In genomic region chr8:84713381-84713780, GRCm38 (mm10) we compare ENCODE assay signal across 9 mouse cellular contexts. TPM values are rescaled to one million over a fixed set of nuclear protein-coding genes. Genes with fewer than 3 reads are reported as not detected.
DNase-seq lines count a peak whose midpoint lies in the region; ATAC-seq and TF ChIP-seq lines count a peak whose summit lies in the region.
"Had no signal": no experiment of that assay in that cellular context is flagged by ENCODE, and none has a peak within 500 bp of the region (broad histone marks: within the 10 kb centered on the region; RNA-seq: fewer than 3 reads in every experiment).

No protein-coding gene starts in this region.

- peaks cover 11% of the 10 kb centered on the region; the same call in 1 of the 2 replicates for H3K27me3 ChIP-seq in heart, postnatal 0 days (ENCODE audit: control insufficient read depth, insufficient read depth, low read length)
- peaks cover 100% of the 10 kb centered on the region for H3K27me3 ChIP-seq in embryonic facial prominence, embryonic 10.5 days (replicated peaks; ENCODE audit: low read depth, poor library complexity, severe bottlenecking)
- peaks cover 68% of the 10 kb centered on the region for H3K27me3 ChIP-seq in hindbrain, embryonic 13.5 days
- H3K27me3 ChIP-seq in midbrain, embryonic 14.5 days (ENCODE audit: control insufficient read depth, insufficient read depth, low read length), result peaks cover 16% of the 10 kb centered on the region; the same call in 1 of the 2 replicates

- no peak for DNase-seq in heart, postnatal 0 days (ENCODE audit: low spot score)
- no peak for DNase-seq in heart, postnatal 14 days
- no peak for DNase-seq in embryonic facial prominence, embryonic 10.5 days (ENCODE audit: low spot score)
- DNase-seq in midbrain, embryonic 14.5 days, result no peak
- no peak for DNase-seq in adrenal gland, adult 18-20 months (ENCODE audit: low spot score in 2 of 2)
- no peak for DNase-seq in adrenal gland, postnatal 36 days
- no peak for DNase-seq in gastrocnemius, postnatal 36 days
- DNase-seq: adrenal gland, postnatal 25 days had no signal

- H3K27ac ChIP-seq in heart, postnatal 0 days (ENCODE audit: low read depth), result peak overlapping the region; percentile 51
- peak overlapping the region; percentile 84 for H3K27ac ChIP-seq in embryonic facial prominence, embryonic 10.5 days (replicated peaks)
- peak overlapping the region; percentile 92 for H3K27ac ChIP-seq in hindbrain, embryonic 13.5 days
- peak overlapping the region; percentile 78 for H3K27ac ChIP-seq in midbrain, embryonic 14.5 days (replicated peaks; ENCODE audit: low read depth, low read length)

- no peak overlapping the region for H3K4me2 ChIP-seq in heart, postnatal 0 days (ENCODE audit: low read depth, low read length)
- H3K4me2 ChIP-seq in hindbrain, embryonic 13.5 days, result no peak overlapping the region
- H3K4me2 ChIP-seq in midbrain, embryonic 14.5 days (ENCODE audit: low read length), result no peak overlapping the region

- H3K9me3 ChIP-seq in heart, postnatal 0 days (replicated peaks; ENCODE audit: control insufficient read depth, low read length), result no peaks in the 10 kb centered on the region
- no peaks in the 10 kb centered on the region for H3K9me3 ChIP-seq in embryonic facial prominence, embryonic 10.5 days
- no peaks in the 10 kb centered on the region for H3K9me3 ChIP-seq in hindbrain, embryonic 13.5 days
- no peaks in the 10 kb centered on the region for H3K9me3 ChIP-seq in midbrain, embryonic 14.5 days (ENCODE audit: control insufficient read depth, low read length)

- no peak for TF ChIP-seq EP300 in heart, postnatal 0 days (IDR thresholded peaks at IDR 0.05; ENCODE audit: low read depth)

- no peak overlapping the region for H3K9ac ChIP-seq in heart, postnatal 0 days (replicated peaks; ENCODE audit: low read depth, low read length)
- peak overlapping the region; percentile 19; the same call in 1 of the 2 replicates for H3K9ac ChIP-seq in hindbrain, embryonic 13.5 days
- no peak overlapping the region for H3K9ac ChIP-seq in midbrain, embryonic 14.5 days (replicated peaks; ENCODE audit: low read length)

- ATAC-seq in heart, postnatal 0 days (ENCODE audit: insufficient read depth, low read depth), result no peak
- no peak for ATAC-seq in hindbrain, embryonic 13.5 days (ENCODE audit: low FRiP score)
- ATAC-seq in midbrain, embryonic 14.5 days (ENCODE audit: low FRiP score, low TSS enrichment), result no peak

- no peak for TF ChIP-seq CTCF in heart, postnatal 0 days (IDR thresholded peaks at IDR 0.05; ENCODE audit: low read depth)

- intact Hi-C loops in heart, postnatal 14 days (cut with DNase I), result no loop called here
- intact Hi-C loops in gastrocnemius, postnatal 36 days (cut with DNase I), result no loop called here

- 0 out of 2 replicates have a peak, but pooled peaks cover 4% of the 10 kb centered on the region for H3K4me1 ChIP-seq in heart, postnatal 0 days (ENCODE audit: control insufficient read depth, insufficient read depth)
- peaks cover 63% of the 10 kb centered on the region for H3K4me1 ChIP-seq in embryonic facial prominence, embryonic 10.5 days
- H3K4me1 ChIP-seq in hindbrain, embryonic 13.5 days (replicated peaks), result peaks cover 66% of the 10 kb centered on the region
- peaks cover 55% of the 10 kb centered on the region for H3K4me1 ChIP-seq in midbrain, embryonic 14.5 days (ENCODE audit: control insufficient read depth, insufficient read depth, low read length)

- WGBS in heart, postnatal 0 days, result 63% methylated on average over 4 of the region's 4 CpGs
- 25% methylated on average over 4 of the region's 4 CpGs for WGBS in embryonic facial prominence, embryonic 10.5 days
- WGBS in hindbrain, embryonic 13.5 days, result 46% methylated on average over 4 of the region's 4 CpGs
- 47% methylated on average over 4 of the region's 4 CpGs for WGBS in midbrain, embryonic 14.5 days

- H3K4me3 ChIP-seq in heart, postnatal 0 days (ENCODE audit: low read depth, low read length), result no peak overlapping the region
- 0 out of 2 replicates have a peak overlapping the region, but pooled peaks have one; percentile 16 for H3K4me3 ChIP-seq in embryonic facial prominence, embryonic 10.5 days
- no peak overlapping the region for H3K4me3 ChIP-seq in hindbrain, embryonic 13.5 days
- no peak overlapping the region for H3K4me3 ChIP-seq in midbrain, embryonic 14.5 days (replicated peaks; ENCODE audit: low read depth, low read length)

- H3K36me3 ChIP-seq in heart, postnatal 0 days (replicated peaks; ENCODE audit: control insufficient read depth, insufficient read depth, low read length), result peaks cover 20% of the 10 kb centered on the region
- no peaks in the 10 kb centered on the region for H3K36me3 ChIP-seq in embryonic facial prominence, embryonic 10.5 days (replicated peaks)
- no peaks in the 10 kb centered on the region for H3K36me3 ChIP-seq in hindbrain, embryonic 13.5 days
- H3K36me3 ChIP-seq in midbrain, embryonic 14.5 days (ENCODE audit: control insufficient read depth, insufficient read depth, low read length), result no peaks in the 10 kb centered on the region

RNA-seq across cellular contexts. Expression of gene G430095P16Rik, which starts 9.4 kb away (rescaled TPM):
- total RNA-seq in heart, postnatal 0 days (2014; rRNA removed; ENCODE audit: low replicate concordance), result 1.0 TPM in 1 of 2 replicates, not detected in the other
- polyA plus RNA-seq in heart, postnatal 0 days (2015; fragmentation: Nextera tagmentation; extraction: Ambion mirVana), result 3.0 and 3.1 TPM in 2 replicates
- under 1 TPM; 0.54 to 0.69 TPM for total RNA-seq in heart, postnatal 14 days (2021)
- 1.6 and 3.6 TPM in 2 replicates for polyA plus RNA-seq in embryonic facial prominence, embryonic 10.5 days (2016; fragmentation: Nextera tagmentation; extraction: Ambion mirVana)
- polyA plus RNA-seq in hindbrain, embryonic 13.5 days (2015; fragmentation: Nextera tagmentation; extraction: Ambion mirVana), result 1.0 and 2.3 TPM in 2 replicates
- polyA plus RNA-seq in midbrain, embryonic 14.5 days (2014; fragmentation: Nextera tagmentation; extraction: Ambion mirVana), result 0.67 and 0.91 TPM in 2 replicates
- under 1 TPM; 0.45 to 0.76 TPM for total RNA-seq in adrenal gland, adult 18-20 months (2021)
- total RNA-seq in adrenal gland, postnatal 36 days (2021), result under 1 TPM in 1 of 2 experiments, not detected in 1; 0.46 TPM
- 1 to 10 TPM in 1 of 2 experiments, not detected in 1; 1.0 TPM for total RNA-seq in gastrocnemius, postnatal 36 days (2021)
- total RNA-seq: adrenal gland, postnatal 25 days had no signal

RNA-seq across cellular contexts. Expression of gene Lyl1, which starts 12.1 kb away (rescaled TPM):
- 4.4 and 4.8 TPM in 2 replicates for total RNA-seq in heart, postnatal 0 days (2014; rRNA removed; ENCODE audit: low replicate concordance)
- polyA plus RNA-seq in heart, postnatal 0 days (2015; fragmentation: Nextera tagmentation; extraction: Ambion mirVana), result 8.7 and 9.8 TPM in 2 replicates
- 1 to 10 TPM; 5.8 to 6.7 TPM for total RNA-seq in heart, postnatal 14 days (2021)
- 4.3 and 5.5 TPM in 2 replicates for polyA plus RNA-seq in embryonic facial prominence, embryonic 10.5 days (2016; fragmentation: Nextera tagmentation; extraction: Ambion mirVana)
- polyA plus RNA-seq in hindbrain, embryonic 13.5 days (2015; fragmentation: Nextera tagmentation; extraction: Ambion mirVana), result 3.9 and 4.2 TPM in 2 replicates
- polyA plus RNA-seq in midbrain, embryonic 14.5 days (2014; fragmentation: Nextera tagmentation; extraction: Ambion mirVana), result 1.5 and 3.8 TPM in 2 replicates
- total RNA-seq in adrenal gland, adult 18-20 months (2021), result 1 to 10 TPM; 2.7 to 2.8 TPM
- total RNA-seq in adrenal gland, postnatal 36 days (2021), result 1 to 10 TPM; 2.5 to 2.9 TPM
- 1 to 10 TPM in 1 of 2 experiments, under 1 TPM in 1; 0.96 to 1.4 TPM for total RNA-seq in gastrocnemius, postnatal 36 days (2021)

RNA-seq across cellular contexts. Expression of gene Nacc1, which starts 25.7 kb away (rescaled TPM):
- total RNA-seq in heart, postnatal 0 days (2014; rRNA removed; ENCODE audit: low replicate concordance), result 68.0 and 83.6 TPM in 2 replicates
- polyA plus RNA-seq in heart, postnatal 0 days (2015; fragmentation: Nextera tagmentation; extraction: Ambion mirVana), result 6.2 and 6.9 TPM in 2 replicates
- total RNA-seq in heart, postnatal 14 days (2021), result 10 to 100 TPM; 35.6 to 40.5 TPM
- polyA plus RNA-seq in embryonic facial prominence, embryonic 10.5 days (2016; fragmentation: Nextera tagmentation; extraction: Ambion mirVana), result 30.4 and 30.8 TPM in 2 replicates
- 13.7 and 14.4 TPM in 2 replicates for polyA plus RNA-seq in hindbrain, embryonic 13.5 days (2015; fragmentation: Nextera tagmentation; extraction: Ambion mirVana)
- 19.1 and 20.2 TPM in 2 replicates for polyA plus RNA-seq in midbrain, embryonic 14.5 days (2014; fragmentation: Nextera tagmentation; extraction: Ambion mirVana)
- 10 to 100 TPM; 71.3 to 77.8 TPM for total RNA-seq in adrenal gland, adult 18-20 months (2021)
- 10 to 100 TPM; 73.9 to 80.0 TPM for total RNA-seq in adrenal gland, postnatal 36 days (2021)
- 10 to 100 TPM; 18.1 to 20.1 TPM for total RNA-seq in gastrocnemius, postnatal 36 days (2021)

RNA-seq across cellular contexts. Expression of gene Trmt1, which starts 27.3 kb away (rescaled TPM):
- total RNA-seq in heart, postnatal 0 days (2014; rRNA removed; ENCODE audit: low replicate concordance), result 98.3 and 116 TPM in 2 replicates
- polyA plus RNA-seq in heart, postnatal 0 days (2015; fragmentation: Nextera tagmentation; extraction: Ambion mirVana), result 28.4 and 29.5 TPM in 2 replicates
- total RNA-seq in heart, postnatal 14 days (2021), result 10 to 100 TPM; 32.5 to 35.2 TPM
- polyA plus RNA-seq in embryonic facial prominence, embryonic 10.5 days (2016; fragmentation: Nextera tagmentation; extraction: Ambion mirVana), result 69.1 and 71.2 TPM in 2 replicates
- 51.9 and 60.3 TPM in 2 replicates for polyA plus RNA-seq in hindbrain, embryonic 13.5 days (2015; fragmentation: Nextera tagmentation; extraction: Ambion mirVana)
- polyA plus RNA-seq in midbrain, embryonic 14.5 days (2014; fragmentation: Nextera tagmentation; extraction: Ambion mirVana), result 56.9 and 59.6 TPM in 2 replicates
- 10 to 100 TPM; 66.3 to 79.0 TPM for total RNA-seq in adrenal gland, adult 18-20 months (2021)
- total RNA-seq in adrenal gland, postnatal 36 days (2021), result 10 to 100 TPM; 63.8 to 83.7 TPM
- 10 to 100 TPM; 39.8 to 43.3 TPM for total RNA-seq in gastrocnemius, postnatal 36 days (2021)

RNA-seq across cellular contexts. Expression of gene Ier2, which starts 50.7 kb away (rescaled TPM):
- total RNA-seq in heart, postnatal 0 days (2014; rRNA removed; ENCODE audit: low replicate concordance), result 17.0 and 23.2 TPM in 2 replicates
- polyA plus RNA-seq in heart, postnatal 0 days (2015; fragmentation: Nextera tagmentation; extraction: Ambion mirVana), result 33.3 and 38.3 TPM in 2 replicates
- 10 to 100 TPM; 26.2 to 29.4 TPM for total RNA-seq in heart, postnatal 14 days (2021)
- polyA plus RNA-seq in embryonic facial prominence, embryonic 10.5 days (2016; fragmentation: Nextera tagmentation; extraction: Ambion mirVana), result 140 and 148 TPM in 2 replicates
- 26.1 and 32.2 TPM in 2 replicates for polyA plus RNA-seq in hindbrain, embryonic 13.5 days (2015; fragmentation: Nextera tagmentation; extraction: Ambion mirVana)
- 15.5 and 16.0 TPM in 2 replicates for polyA plus RNA-seq in midbrain, embryonic 14.5 days (2014; fragmentation: Nextera tagmentation; extraction: Ambion mirVana)
- 10 to 100 TPM; 20.7 to 24.6 TPM for total RNA-seq in adrenal gland, adult 18-20 months (2021)
- total RNA-seq in adrenal gland, postnatal 36 days (2021), result 10 to 100 TPM; 33.9 to 37.4 TPM
- 1 to 10 TPM; 5.6 to 9.3 TPM for total RNA-seq in gastrocnemius, postnatal 36 days (2021)
